Mouse (Mus musculus): Measurements from ENCODE around the gene Lamc2. TPM values are rescaled to one million over a fixed set of nuclear protein-coding genes. Genes with fewer than 3 reads are reported as not detected.
A peak's percentile ranks its signal among the peaks of the same experiment; 100 is the strongest.

The Lamc2 gene
- polyA plus RNA-seq, 1 experiment from 2014 or later, result 47.7 TPM

DNA sequence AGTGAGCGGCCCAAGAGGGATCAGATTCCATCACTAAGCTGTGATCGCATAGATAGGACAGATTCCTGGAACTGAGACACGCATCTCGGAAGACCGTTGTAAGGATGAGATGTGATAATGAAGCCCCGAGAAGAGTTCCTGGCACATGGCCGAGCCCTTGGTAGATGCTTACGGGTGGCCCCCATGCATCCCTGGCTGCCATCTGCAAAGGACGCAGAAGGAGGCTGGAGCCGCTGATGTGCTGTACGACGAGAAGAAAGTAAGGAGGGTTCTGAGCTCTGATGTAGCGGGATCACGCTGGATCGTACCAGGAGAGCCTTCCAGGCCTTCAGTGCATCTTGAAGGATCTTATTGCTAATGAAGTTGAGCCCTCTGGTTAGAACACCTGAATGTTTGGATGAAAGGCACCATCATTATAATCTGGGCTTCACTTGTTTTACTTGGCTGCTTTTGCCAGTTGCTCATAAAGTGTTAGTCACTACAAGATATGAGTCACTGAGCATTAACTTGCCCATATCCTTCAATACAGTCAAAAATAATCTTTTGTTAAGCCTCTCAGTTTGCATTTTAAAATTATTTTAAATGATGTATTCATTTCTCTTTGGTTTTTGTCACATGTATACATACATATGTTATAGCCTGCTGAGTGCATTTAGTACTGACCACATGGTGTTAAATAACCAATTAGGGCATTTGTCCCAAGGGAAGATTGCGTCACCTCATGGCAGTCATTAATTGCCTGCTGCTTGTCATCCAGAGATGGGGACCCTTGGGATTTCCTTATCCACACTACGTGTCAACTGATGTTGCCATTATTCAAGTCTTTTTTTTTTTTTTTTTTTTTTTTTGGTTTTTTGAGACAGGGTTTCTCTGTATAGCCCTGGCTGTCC, 83.7 kb downstream of the Lamc2 start:
- DNase-seq (ENCODE audit: low spot score) (no peak), ATAC-seq (replicated peaks; ENCODE audit: low FRiP score, low read depth) (no peak)
- 95% methylated on average over 17 of the region's 17 CpGs for WGBS
- TF ChIP-seq CTCF (IDR thresholded peaks at IDR 0.05; ENCODE audit: low read depth), result no peak
- no peak overlapping the region for H3K4me3 ChIP-seq (replicated peaks; ENCODE audit: low read depth, low read length)
- H3K27me3 ChIP-seq (ENCODE audit: insufficient read depth, low read length), result no peaks in the 10 kb centered on the region
- H3K4me2 ChIP-seq (ENCODE audit: low read length), result no peak overlapping the region
- H3K9ac ChIP-seq (ENCODE audit: low read depth, low read length), result no peak overlapping the region
- no peaks in the 10 kb centered on the region for H3K9me3 ChIP-seq (replicated peaks; ENCODE audit: low read length)
- H3K27ac ChIP-seq, result no peak overlapping the region
- no peaks in the 10 kb centered on the region for H3K36me3 ChIP-seq (ENCODE audit: insufficient read depth, low read length)
- H3K4me1 ChIP-seq (replicated peaks; ENCODE audit: insufficient read depth, low read length), result no peaks in the 10 kb centered on the region; the same call in 1 of the 2 replicates

GRCm38 (mm10) chr1:153101327-153101880, 84.8 kb downstream of the Lamc2 start:
- 0 out of 2 replicates have a peak overlapping the region, but pooled peaks have one; percentile 0 for H3K4me2 ChIP-seq (ENCODE audit: low read length)
- H3K9me3 ChIP-seq (replicated peaks; ENCODE audit: low read length), result no peaks in the 10 kb centered on the region
- H3K9ac ChIP-seq (ENCODE audit: low read depth, low read length), result no peak overlapping the region
- no peaks in the 10 kb centered on the region for H3K27me3 ChIP-seq (ENCODE audit: insufficient read depth, low read length)
- H3K4me3 ChIP-seq (replicated peaks; ENCODE audit: low read depth, low read length), result no peak overlapping the region
- ATAC-seq (replicated peaks; ENCODE audit: low FRiP score, low read depth), result no peak
- no peaks in the 10 kb centered on the region; the same call in 1 of the 2 replicates for H3K4me1 ChIP-seq (replicated peaks; ENCODE audit: insufficient read depth, low read length)
- H3K27ac ChIP-seq, result peak overlapping the region; percentile 62
- H3K36me3 ChIP-seq (ENCODE audit: insufficient read depth, low read length), result no peaks in the 10 kb centered on the region
- TF ChIP-seq CTCF (IDR thresholded peaks at IDR 0.05; ENCODE audit: low read depth), result peak; percentile 80
- WGBS, result 41% methylated on average over 9 of the region's 9 CpGs
- peak; percentile 83 for DNase-seq (ENCODE audit: low spot score)

DNA sequence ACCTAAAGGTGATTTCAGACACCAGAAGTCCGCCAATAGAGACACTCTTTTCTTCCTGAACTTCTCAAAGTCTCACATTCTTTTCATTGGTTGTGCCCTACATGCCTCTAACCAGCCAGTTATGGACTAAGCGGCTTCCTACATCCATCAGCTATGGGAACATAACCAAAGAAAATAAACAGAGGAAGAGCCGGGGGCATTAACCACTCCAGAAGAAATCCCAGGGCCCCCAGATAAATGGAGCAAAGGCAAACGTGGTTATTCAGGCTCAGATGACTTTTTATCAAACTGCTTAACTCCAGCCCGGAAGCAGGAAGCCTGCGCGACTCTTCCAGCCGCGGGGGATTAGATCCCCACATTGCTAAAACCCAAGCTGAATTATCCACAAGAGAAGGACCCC, 85.3 kb downstream of the Lamc2 start:
- DNase-seq (ENCODE audit: low spot score) (peak; percentile 16), ATAC-seq (replicated peaks; ENCODE audit: low FRiP score, low read depth) (no peak)
- no peaks in the 10 kb centered on the region; the same call in 1 of the 2 replicates for H3K4me1 ChIP-seq (replicated peaks; ENCODE audit: insufficient read depth, low read length)
- H3K36me3 ChIP-seq (ENCODE audit: insufficient read depth, low read length), result no peaks in the 10 kb centered on the region
- H3K4me2 ChIP-seq (ENCODE audit: low read length), result 0 out of 2 replicates have a peak overlapping the region, but pooled peaks have one; percentile 0
- WGBS, result 26% methylated on average over 9 of the region's 9 CpGs
- no peak overlapping the region for H3K4me3 ChIP-seq (replicated peaks; ENCODE audit: low read depth, low read length)
- H3K27ac ChIP-seq, result peak overlapping the region; percentile 62
- no peaks in the 10 kb centered on the region for H3K9me3 ChIP-seq (replicated peaks; ENCODE audit: low read length)
- TF ChIP-seq CTCF (IDR thresholded peaks at IDR 0.05; ENCODE audit: low read depth), result no peak
- H3K9ac ChIP-seq (ENCODE audit: low read depth, low read length), result no peak overlapping the region
- H3K27me3 ChIP-seq (ENCODE audit: insufficient read depth, low read length), result no peaks in the 10 kb centered on the region

DNA sequence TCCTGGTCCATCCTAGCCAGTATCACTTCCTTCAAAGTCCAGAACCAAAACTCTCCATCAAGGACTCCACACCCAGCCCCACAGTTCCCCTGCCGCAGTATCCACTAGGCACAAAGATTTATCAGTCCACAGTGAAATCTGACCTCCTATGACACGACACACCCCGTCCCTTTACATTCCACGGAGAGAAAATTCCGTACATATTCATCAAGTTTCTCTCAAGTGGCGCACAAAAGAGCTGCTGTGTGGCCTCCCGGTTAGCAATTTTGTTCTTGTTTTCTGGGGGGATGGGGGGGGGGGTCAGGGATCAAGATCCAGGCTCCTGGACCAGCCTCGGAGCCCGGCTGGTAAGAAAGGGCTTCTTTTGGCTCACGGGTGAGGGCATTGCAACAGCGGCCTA, 87.7 kb downstream of the Lamc2 start:
- WGBS, result 48% methylated on average over 11 of the region's 11 CpGs
- H3K9ac ChIP-seq (ENCODE audit: low read depth, low read length), result no peak overlapping the region
- H3K36me3 ChIP-seq (ENCODE audit: insufficient read depth, low read length), result no peaks in the 10 kb centered on the region
- H3K4me1 ChIP-seq (replicated peaks; ENCODE audit: insufficient read depth, low read length), result no peaks in the 10 kb centered on the region; the same call in 1 of the 2 replicates
- no peaks in the 10 kb centered on the region for H3K27me3 ChIP-seq (ENCODE audit: insufficient read depth, low read length)
- no peaks in the 10 kb centered on the region for H3K9me3 ChIP-seq (replicated peaks; ENCODE audit: low read length)
- no peak for ATAC-seq (replicated peaks; ENCODE audit: low FRiP score, low read depth)
- H3K4me3 ChIP-seq (replicated peaks; ENCODE audit: low read depth, low read length), result no peak overlapping the region
- no peak overlapping the region for H3K4me2 ChIP-seq (ENCODE audit: low read length)
- no peak overlapping the region for H3K27ac ChIP-seq
- no peak for DNase-seq (ENCODE audit: low spot score)
- TF ChIP-seq CTCF (IDR thresholded peaks at IDR 0.05; ENCODE audit: low read depth), result no peak

GRCm38 (mm10) chr1:153097017-153097675, 89.1 kb downstream of the Lamc2 start:
- no peak for ATAC-seq (replicated peaks; ENCODE audit: low FRiP score, low read depth)
- 93% methylated on average over 6 of the region's 6 CpGs for WGBS
- Histone ChIP-seq H3K36me3 (ENCODE audit: insufficient read depth, low read length) (no peaks in the 10 kb centered on the region), H3K9me3 (replicated peaks; ENCODE audit: low read length) (no peaks in the 10 kb centered on the region), H3K4me3 (replicated peaks; ENCODE audit: low read depth, low read length) (no peak overlapping the region), H3K9ac (ENCODE audit: low read depth, low read length) (no peak overlapping the region), H3K4me2 (ENCODE audit: low read length) (no peak overlapping the region), H3K27me3 (ENCODE audit: insufficient read depth, low read length) (no peaks in the 10 kb centered on the region), H3K4me1 (replicated peaks; ENCODE audit: insufficient read depth, low read length) (peaks cover under 1% of the 10 kb centered on the region; the same call in 1 of the 2 replicates), H3K27ac (peak overlapping the region; percentile 62)
- no peak for TF ChIP-seq CTCF (IDR thresholded peaks at IDR 0.05; ENCODE audit: low read depth)
- no peak for DNase-seq (ENCODE audit: low spot score)

Data from kidney, postnatal 0 days (tissue).